Mouse (Mus musculus): ENCODE results near the gene Rad51d. TPM values are rescaled to one million over a fixed set of nuclear protein-coding genes. Genes with fewer than 3 reads are reported as not detected.
"Not testable (repeated sequence)": the region's sequence is repeated elsewhere in the genome, so short reads cannot be mapped to it uniquely, and the experiment has no call there.

The Rad51d gene
- total and polyA plus RNA-seq, 3 experiments, result 15.0 to 35.5 (median 33.3) TPM

GRCm38 (mm10) chr11:82832402-82832801, 58.0 kb downstream of the Rad51d start:
- H3K27ac ChIP-seq (ENCODE audit: insufficient read depth, low read depth); H3K9ac ChIP-seq (ENCODE audit: insufficient read depth, low read depth); dilution Hi-C loops (cut with MboI; ENCODE audit: extremely low pct_ligation_motif_present, extremely low pct_unique_long_range_greater_than_20kb, low sequenced_read_pairs); DNase-seq (ENCODE audit: extremely low read depth); H3K79me2 ChIP-seq (replicated peaks; ENCODE audit: control insufficient read depth, extremely low read depth, insufficient read depth, poor library complexity, severe bottlenecking); in situ Hi-C loops (cut with MboI; ENCODE audit: low pct_ligation_motif_present, low pct_unique_long_range_greater_than_20kb, low sequenced_read_pairs); H3K36me3 ChIP-seq (replicated peaks in 1 of 2; ENCODE audit: control insufficient read depth in 1 of 2, insufficient read depth in 1 of 2, low read length in 1 of 2); H3K27me3 ChIP-seq (replicated peaks); H3K4me3 ChIP-seq (replicated peaks in 1 of 3; ENCODE audit: low read depth in 2 of 3, low read length in 2 of 3, poor library complexity in 1 of 3); H3K4me2 ChIP-seq (ENCODE audit: insufficient read depth, low read depth, poor library complexity, severe bottlenecking): not testable (repeated sequence)
- peaks cover 2 to 36% of the 10 kb centered on the region in 2 experiments; a peak in 3 of 4 replicates for H3K4me1 ChIP-seq (ENCODE audit: control insufficient read depth in 1 of 2, insufficient read depth in 2 of 2)
- H3K9me3 ChIP-seq (replicated peaks; ENCODE audit: low read length), result peaks cover 22% of the 10 kb centered on the region

GRCm38 (mm10) chr11:82831008-82831893, 59.2 kb downstream of the Rad51d start:
- in situ Hi-C loops (cut with MboI; ENCODE audit: low pct_ligation_motif_present, low pct_unique_long_range_greater_than_20kb, low sequenced_read_pairs) (no loop called here), dilution Hi-C loops (cut with MboI; ENCODE audit: extremely low pct_ligation_motif_present, extremely low pct_unique_long_range_greater_than_20kb, low sequenced_read_pairs) (no loop called here)
- H3K36me3 ChIP-seq (replicated peaks in 1 of 2; ENCODE audit: control insufficient read depth in 1 of 2, insufficient read depth in 1 of 2, low read length in 1 of 2), result peaks cover 4 to 5% of the 10 kb centered on the region in 2 experiments
- no peak overlapping the region for H3K9ac ChIP-seq (ENCODE audit: insufficient read depth, low read depth)
- H3K4me1 ChIP-seq (ENCODE audit: control insufficient read depth in 1 of 2, insufficient read depth in 2 of 2), result peaks cover 6 to 44% of the 10 kb centered on the region in 2 experiments; a peak in 3 of 4 replicates
- TF ChIP-seq CHD2 (IDR thresholded peaks at IDR 0.05; ENCODE audit: low read length), result peak; percentile 40; the same call in 1 of the 2 replicates
- TF ChIP-seq UBTF (IDR thresholded peaks at IDR 0.05; ENCODE audit: low read depth, low read length), result no peak
- H3K79me2 ChIP-seq (replicated peaks; ENCODE audit: control insufficient read depth, extremely low read depth, insufficient read depth, poor library complexity, severe bottlenecking), result no peaks in the 10 kb centered on the region; the same call in 1 of the 2 replicates
- no peak for DNase-seq (ENCODE audit: extremely low read depth)
- H3K27ac ChIP-seq (ENCODE audit: insufficient read depth, low read depth), result no peak overlapping the region
- H3K9me3 ChIP-seq (replicated peaks; ENCODE audit: low read length), result peaks cover 11% of the 10 kb centered on the region
- H3K4me2 ChIP-seq (ENCODE audit: insufficient read depth, low read depth, poor library complexity, severe bottlenecking), result no peak overlapping the region
- H3K4me3 ChIP-seq (replicated peaks in 1 of 3; ENCODE audit: low read depth in 2 of 3, low read length in 2 of 3, poor library complexity in 1 of 3), result no peak overlapping the region
- H3K27me3 ChIP-seq (replicated peaks), result no peaks in the 10 kb centered on the region

GRCm38 (mm10) chr11:82826818-82827217, 63.6 kb downstream of the Rad51d start:
- no peak overlapping the region for H3K27ac ChIP-seq (ENCODE audit: insufficient read depth, low read depth)
- H3K4me2 ChIP-seq (ENCODE audit: insufficient read depth, low read depth, poor library complexity, severe bottlenecking), result no peak overlapping the region
- H3K36me3 ChIP-seq (replicated peaks in 1 of 2; ENCODE audit: control insufficient read depth in 1 of 2, insufficient read depth in 1 of 2, low read length in 1 of 2), result no peaks in the 10 kb centered on the region
- no peaks in the 10 kb centered on the region; the same call in 1 of the 2 replicates for H3K79me2 ChIP-seq (replicated peaks; ENCODE audit: control insufficient read depth, extremely low read depth, insufficient read depth, poor library complexity, severe bottlenecking)
- peaks cover 6 to 28% of the 10 kb centered on the region in 2 experiments; a peak in 3 of 4 replicates for H3K4me1 ChIP-seq (ENCODE audit: control insufficient read depth in 1 of 2, insufficient read depth in 2 of 2)
- no peaks in the 10 kb centered on the region for H3K27me3 ChIP-seq (replicated peaks)
- H3K9me3 ChIP-seq (replicated peaks; ENCODE audit: low read length), result no peaks in the 10 kb centered on the region
- dilution Hi-C loops (cut with MboI; ENCODE audit: extremely low pct_ligation_motif_present, extremely low pct_unique_long_range_greater_than_20kb, low sequenced_read_pairs) (no loop called here), in situ Hi-C loops (cut with MboI; ENCODE audit: low pct_ligation_motif_present, low pct_unique_long_range_greater_than_20kb, low sequenced_read_pairs) (no loop called here)
- TF ChIP-seq ELF1 (IDR thresholded peaks at IDR 0.05; ENCODE audit: low read depth, low read length), result no peak
- no peak for TF ChIP-seq BHLHE40 (IDR thresholded peaks at IDR 0.05; ENCODE audit: low read depth, low read length)
- TF ChIP-seq POLR2AphosphoS2 (IDR thresholded peaks at IDR 0.05; ENCODE audit: low read depth, low read length), result no peak
- TF ChIP-seq EP300 (IDR thresholded peaks at IDR 0.05; ENCODE audit: low read length), result no peak
- TF ChIP-seq E2F4 (IDR thresholded peaks at IDR 0.05; ENCODE audit: insufficient replicate concordance, low read depth, low read length), result no peak
- no peak for TF ChIP-seq MAFK (IDR thresholded peaks at IDR 0.05; ENCODE audit: insufficient replicate concordance, low read length)
- TF ChIP-seq NRF1 (IDR thresholded peaks at IDR 0.05; ENCODE audit: low read depth, low read length), result no peak
- no peak for TF ChIP-seq MXI1 (IDR thresholded peaks at IDR 0.05; ENCODE audit: low read depth, low read length)
- no peak for TF ChIP-seq SIN3A (IDR thresholded peaks at IDR 0.05; ENCODE audit: low read length)
- TF ChIP-seq NELFE (IDR thresholded peaks at IDR 0.05; ENCODE audit: low read depth, low read length), result no peak
- TF ChIP-seq GABPA (IDR thresholded peaks at IDR 0.05; ENCODE audit: insufficient replicate concordance, low read depth, low read length), result no peak
- no peak overlapping the region for H3K9ac ChIP-seq (ENCODE audit: insufficient read depth, low read depth)
- no peak overlapping the region for H3K4me3 ChIP-seq (replicated peaks in 1 of 3; ENCODE audit: low read depth in 2 of 3, low read length in 2 of 3, poor library complexity in 1 of 3)
- no peak for DNase-seq (ENCODE audit: extremely low read depth)

Measured in CH12.LX (cell line).